Mouse (Mus musculus) heart, embryonic 15.5 days (tissue): Measurements from ENCODE around the gene Arsb. TPM values are rescaled to one million over a fixed set of nuclear protein-coding genes. Genes with fewer than 3 reads are reported as not detected.

Experiments
- ATAC-seq: fragments of 200-750 bp; cut with Nextera tagmentation; replicated peaks from 2 replicates; pipeline ENCODE4 v1.8.0; 2017; ENCODE audit warnings: low read depth, moderate TSS enrichment; ENCODE audit not compliant: insufficient number of reproducible peaks, insufficient read depth, low FRiP score
- H3K27ac ChIP-seq: fragments of 300-500 bp; sonication (generic); 2 replicates; pipeline ENCODE4 v1.5.1; 2015; ENCODE audit warnings: mild to moderate bottlenecking, inconsistent platforms
- H3K27me3 ChIP-seq: fragments of 300-500 bp; sonication (generic); 2 replicates; pipeline ENCODE4 v1.6.1; 2015; ENCODE audit warnings: inconsistent platforms
- H3K36me3 ChIP-seq: fragments of 300-500 bp; sonication (generic); 2 replicates; pipeline ENCODE4 v1.6.1; 2015; ENCODE audit warnings: mild to moderate bottlenecking, inconsistent platforms
- H3K4me1 ChIP-seq: fragments of 300-500 bp; sonication (generic); replicated peaks from 2 replicates; pipeline ENCODE4 v1.6.1; 2015; ENCODE audit warnings: inconsistent platforms
- H3K4me2 ChIP-seq: fragments of 300-500 bp; sonication (generic); 2 replicates; pipeline ENCODE4 v1.6.1; 2015; ENCODE audit warnings: inconsistent platforms, mild to moderate bottlenecking, moderate library complexity
- H3K4me3 ChIP-seq: fragments of 300-500 bp; sonication (generic); 2 replicates; pipeline ENCODE4 v1.5.1; 2015; ENCODE audit warnings: mild to moderate bottlenecking, inconsistent platforms
- H3K9ac ChIP-seq: fragments of 300-500 bp; sonication (generic); 2 replicates; pipeline ENCODE4 v1.6.1; 2015; ENCODE audit warnings: mild to moderate bottlenecking, inconsistent platforms
- H3K9me3 ChIP-seq: fragments of 300-500 bp; sonication (generic); replicated peaks from 2 replicates; pipeline ENCODE4 v1.6.1; 2016; ENCODE audit warnings: inconsistent platforms
- WGBS: fragments of 180-500 bp; shearing (Covaris S2); methylation state at CpG from one replicate; pipeline ENCODE4 v1.1.7; 2015; ENCODE audit warnings: mixed read lengths; 5-methylcytosine and 5-hydroxymethylcytosine counted together
- polyA plus RNA-seq: library from polyadenylated mRNA; unstranded; fragments of >200 nt; fragmentation: Nextera tagmentation; extraction: Ambion mirVana; gene quantifications from 2 replicates; pipeline ENCODE4 v1.2.1, GENCODE M21; 2015

Gene Arsb
- polyA plus RNA-seq, 1 experiment from 2014 or later: 7.3 TPM

GRCm38 (mm10) chr13:93912326-93912915, 141.0 kb downstream of the Arsb start:
- no peak overlapping the region for H3K27ac ChIP-seq
- no peaks in the 10 kb centered on the region for H3K27me3 ChIP-seq
- no peaks in the 10 kb centered on the region for H3K9me3 ChIP-seq
- WGBS: 84% methylated on average over 5 of the region's 5 CpGs
- no peak overlapping the region for H3K4me3 ChIP-seq
- no peak overlapping the region for H3K9ac ChIP-seq
- ATAC-seq: no peak
- peaks cover 12% of the 10 kb centered on the region for H3K4me1 ChIP-seq
- no peaks in the 10 kb centered on the region for H3K36me3 ChIP-seq
- H3K4me2 ChIP-seq: no peak overlapping the region

DNA sequence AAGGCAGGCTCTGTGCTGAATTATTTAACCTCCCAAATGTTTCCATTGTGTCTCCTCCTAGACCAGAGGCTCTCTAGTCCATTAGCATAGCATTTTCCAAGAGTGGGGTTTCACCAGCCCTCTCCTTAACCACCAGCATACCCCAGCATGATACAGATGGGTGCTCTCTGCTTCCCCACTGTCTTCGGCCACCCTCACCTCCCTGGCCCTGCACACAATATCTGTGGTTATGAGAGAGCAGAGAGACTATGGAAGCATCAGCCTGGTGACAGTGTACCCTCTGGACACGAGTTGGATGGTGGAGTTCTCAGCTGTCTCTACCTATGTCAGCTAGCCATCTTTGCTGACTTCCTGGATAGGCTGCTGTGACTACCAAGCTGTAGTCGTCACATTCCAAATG, 142.8 kb downstream of the Arsb start:
- ATAC-seq: no peak
- H3K9ac ChIP-seq: no peak overlapping the region
- H3K4me2 ChIP-seq: no peak overlapping the region
- peaks cover 12% of the 10 kb centered on the region for H3K4me1 ChIP-seq
- no peaks in the 10 kb centered on the region for H3K9me3 ChIP-seq
- no peak overlapping the region for H3K4me3 ChIP-seq
- no peaks in the 10 kb centered on the region for H3K36me3 ChIP-seq
- WGBS: 78% methylated on average over 3 of the region's 3 CpGs
- H3K27ac ChIP-seq: no peak overlapping the region
- no peaks in the 10 kb centered on the region for H3K27me3 ChIP-seq

- Histone ChIP-seq H3K4me2 (no peak overlapping the region), H3K36me3 (no peaks in the 10 kb centered on the region), H3K27ac (no peak overlapping the region), H3K9ac (no peak overlapping the region), H3K4me1 (peaks cover 25% of the 10 kb centered on the region), H3K4me3 (no peak overlapping the region), H3K9me3 (no peaks in the 10 kb centered on the region), H3K27me3 (no peaks in the 10 kb centered on the region)
- 50% methylated on average over 16 of the region's 16 CpGs for WGBS
- no peak for ATAC-seq
Observed at GRCm38 (mm10) chr13:93915641-93916570, 144.5 kb downstream of the Arsb start.

DNA sequence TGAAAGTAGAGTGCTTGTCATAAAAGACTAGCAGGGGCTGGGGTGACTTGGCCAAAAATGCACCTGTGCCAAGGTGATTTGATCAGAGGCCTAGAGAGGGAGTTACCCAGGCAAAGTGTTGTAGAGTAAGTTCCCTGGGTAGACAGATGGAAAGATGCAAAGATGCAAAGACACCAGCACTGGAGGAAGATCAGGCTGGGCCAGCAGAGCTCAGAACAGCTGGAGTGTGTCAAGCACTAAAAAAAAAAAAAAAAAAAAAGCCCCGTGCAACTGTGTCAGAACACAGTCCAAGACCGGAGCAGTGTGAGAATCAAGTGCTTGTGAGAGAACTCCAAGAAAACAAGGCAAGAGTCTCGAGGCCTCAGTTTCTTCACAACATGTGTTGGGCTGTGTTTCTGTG, 148.1 kb downstream of the Arsb start:
- H3K4me1 ChIP-seq: peaks cover 23% of the 10 kb centered on the region; the same call in 1 of the 2 replicates

DNA sequence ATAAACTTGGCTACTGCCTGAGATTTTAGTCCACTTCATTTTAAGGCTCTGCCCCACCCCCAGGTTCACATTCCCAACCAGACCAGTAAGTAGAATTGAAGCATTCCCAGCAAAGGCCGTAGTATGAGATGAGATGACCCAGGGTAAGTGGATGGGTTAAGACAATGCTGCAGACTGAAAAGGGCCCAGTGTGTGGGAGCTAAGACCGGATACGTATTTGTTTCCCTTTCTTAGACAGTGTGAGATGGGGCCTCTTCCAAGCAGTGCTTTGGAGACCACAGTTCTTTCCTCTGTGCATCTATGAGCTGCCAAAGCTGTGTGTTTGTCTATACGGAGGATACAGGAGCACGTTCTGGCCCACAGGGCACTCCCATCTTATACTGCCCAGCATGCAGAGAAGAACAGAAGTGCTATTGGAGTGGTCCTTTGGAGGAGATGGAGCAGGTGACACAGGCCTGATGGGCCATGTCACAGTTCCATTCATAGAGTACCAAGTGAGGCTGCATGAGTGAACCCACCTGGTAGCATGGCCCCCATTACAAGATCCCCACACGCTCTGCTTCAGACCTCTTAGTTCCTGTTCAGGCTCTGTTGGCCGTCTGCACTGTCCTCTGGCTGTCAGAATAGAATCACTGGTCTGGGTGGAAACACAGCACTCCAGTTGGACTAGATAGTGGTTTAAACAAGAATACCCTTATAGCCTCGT, 148.8 kb downstream of the Arsb start:
- Histone ChIP-seq H3K27ac (peak overlapping the region; percentile 10; the same call in 1 of the 2 replicates), H3K4me1 (peaks cover 23% of the 10 kb centered on the region; the same call in 1 of the 2 replicates)
- ATAC-seq: no peak

More for the DNA sequence above, 148.1 kb downstream of the Arsb start:
- 54% methylated on average over 3 of the region's 3 CpGs for WGBS
- Histone ChIP-seq H3K4me2 (no peak overlapping the region), H3K4me3 (no peak overlapping the region), H3K9ac (no peak overlapping the region), H3K36me3 (no peaks in the 10 kb centered on the region), H3K27ac (0 out of 2 replicates have a peak overlapping the region, but pooled peaks have one; percentile 10), H3K27me3 (no peaks in the 10 kb centered on the region), H3K9me3 (no peaks in the 10 kb centered on the region)
- no peak for ATAC-seq

GRCm38 (mm10) chr13:93920786-93921300, 149.4 kb downstream of the Arsb start:
- H3K27me3 ChIP-seq: no peaks in the 10 kb centered on the region
- no peak for ATAC-seq
- H3K27ac ChIP-seq: no peak overlapping the region
- H3K9ac ChIP-seq: no peak overlapping the region
- H3K4me1 ChIP-seq: peaks cover 21% of the 10 kb centered on the region; the same call in 1 of the 2 replicates
- no peaks in the 10 kb centered on the region for H3K9me3 ChIP-seq
- no peaks in the 10 kb centered on the region for H3K36me3 ChIP-seq
- H3K4me3 ChIP-seq: no peak overlapping the region
- H3K4me2 ChIP-seq: no peak overlapping the region
- 59% methylated on average over 4 of the region's 4 CpGs for WGBS

More for the DNA sequence above, 148.8 kb downstream of the Arsb start:
- H3K9me3 ChIP-seq: no peaks in the 10 kb centered on the region
- 65% methylated on average over 8 of the region's 8 CpGs for WGBS
- no peak overlapping the region for H3K4me3 ChIP-seq
- H3K27me3 ChIP-seq: no peaks in the 10 kb centered on the region
- no peak overlapping the region for H3K4me2 ChIP-seq
- no peak overlapping the region for H3K9ac ChIP-seq
- no peaks in the 10 kb centered on the region for H3K36me3 ChIP-seq

- no peak for ATAC-seq
- no peaks in the 10 kb centered on the region for H3K27me3 ChIP-seq
- H3K36me3 ChIP-seq: no peaks in the 10 kb centered on the region
- peaks cover 18% of the 10 kb centered on the region; the same call in 1 of the 2 replicates for H3K4me1 ChIP-seq
- H3K4me3 ChIP-seq: no peak overlapping the region
- H3K4me2 ChIP-seq: no peak overlapping the region
- no peaks in the 10 kb centered on the region for H3K9me3 ChIP-seq
- H3K27ac ChIP-seq: no peak overlapping the region
- no peak overlapping the region for H3K9ac ChIP-seq
- 74% methylated on average over 5 of the region's 5 CpGs for WGBS
Observed at GRCm38 (mm10) chr13:93921831-93922565, 150.6 kb downstream of the Arsb start.

DNA sequence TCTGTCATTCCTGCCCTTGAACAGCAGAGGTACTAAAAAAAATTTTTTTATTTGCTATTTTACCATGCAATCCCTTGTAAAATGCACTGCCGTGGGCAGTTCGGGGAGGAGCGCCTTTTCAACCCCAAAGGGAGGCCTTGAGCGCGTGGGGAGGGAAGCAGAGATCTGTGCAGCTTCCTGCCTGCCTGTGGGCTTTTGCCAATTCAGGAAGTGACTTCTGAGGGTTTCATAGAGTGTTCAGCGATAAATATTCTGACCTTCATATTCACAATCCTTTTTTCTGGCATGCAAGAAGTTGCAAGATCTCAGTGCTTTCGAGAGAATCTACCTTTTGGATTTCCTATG, 151.1 kb downstream of the Arsb start:
- H3K4me2 ChIP-seq: no peak overlapping the region
- no peaks in the 10 kb centered on the region for H3K36me3 ChIP-seq
- H3K27ac ChIP-seq: no peak overlapping the region
- no peaks in the 10 kb centered on the region for H3K9me3 ChIP-seq
- peaks cover 18% of the 10 kb centered on the region; the same call in 1 of the 2 replicates for H3K4me1 ChIP-seq
- WGBS: 48% methylated on average over 7 of the region's 7 CpGs
- H3K4me3 ChIP-seq: no peak overlapping the region
- no peaks in the 10 kb centered on the region for H3K27me3 ChIP-seq
- no peak for ATAC-seq
- H3K9ac ChIP-seq: no peak overlapping the region

DNA sequence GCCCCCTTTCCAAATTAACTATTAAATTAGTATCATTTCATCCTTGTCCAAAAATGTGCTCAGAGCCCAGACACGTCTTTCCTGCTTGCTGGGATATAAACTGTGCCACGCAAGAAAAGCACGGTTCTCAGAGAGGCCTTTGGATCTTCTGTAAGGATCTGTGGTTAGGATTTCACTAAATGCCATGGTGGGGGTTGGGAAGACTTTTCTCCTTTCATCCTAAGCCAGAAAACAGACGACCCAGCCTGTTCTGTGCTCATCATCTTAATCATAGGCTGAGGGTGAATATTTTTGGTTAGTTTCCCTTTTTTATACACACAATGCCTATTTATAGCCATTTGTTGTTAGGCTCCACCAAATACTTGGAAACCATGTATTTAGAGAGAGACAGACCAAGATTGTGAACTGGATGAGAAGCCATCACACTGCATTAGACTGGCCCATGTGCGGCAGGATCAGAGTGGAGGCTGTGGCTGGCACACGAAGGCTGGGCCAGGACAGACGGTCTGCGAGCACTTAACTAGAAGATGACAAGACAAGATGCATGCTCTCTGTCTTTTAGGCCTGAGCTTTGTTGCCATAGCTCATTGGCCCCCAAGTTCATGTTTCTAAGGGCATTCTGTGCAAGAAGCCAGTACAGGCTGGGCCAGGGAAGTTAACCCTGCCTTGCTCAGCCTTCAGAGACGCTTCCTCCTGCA, 153.5 kb downstream of the Arsb start:
- 76% methylated on average over 9 of the region's 9 CpGs for WGBS
- no peak overlapping the region for H3K4me3 ChIP-seq
- no peaks in the 10 kb centered on the region for H3K9me3 ChIP-seq
- no peak overlapping the region for H3K27ac ChIP-seq
- ATAC-seq: no peak
- no peak overlapping the region for H3K4me2 ChIP-seq
- no peaks in the 10 kb centered on the region for H3K27me3 ChIP-seq
- no peaks in the 10 kb centered on the region for H3K36me3 ChIP-seq
- no peak overlapping the region for H3K9ac ChIP-seq
- peaks cover 18% of the 10 kb centered on the region; the same call in 1 of the 2 replicates for H3K4me1 ChIP-seq

DNA sequence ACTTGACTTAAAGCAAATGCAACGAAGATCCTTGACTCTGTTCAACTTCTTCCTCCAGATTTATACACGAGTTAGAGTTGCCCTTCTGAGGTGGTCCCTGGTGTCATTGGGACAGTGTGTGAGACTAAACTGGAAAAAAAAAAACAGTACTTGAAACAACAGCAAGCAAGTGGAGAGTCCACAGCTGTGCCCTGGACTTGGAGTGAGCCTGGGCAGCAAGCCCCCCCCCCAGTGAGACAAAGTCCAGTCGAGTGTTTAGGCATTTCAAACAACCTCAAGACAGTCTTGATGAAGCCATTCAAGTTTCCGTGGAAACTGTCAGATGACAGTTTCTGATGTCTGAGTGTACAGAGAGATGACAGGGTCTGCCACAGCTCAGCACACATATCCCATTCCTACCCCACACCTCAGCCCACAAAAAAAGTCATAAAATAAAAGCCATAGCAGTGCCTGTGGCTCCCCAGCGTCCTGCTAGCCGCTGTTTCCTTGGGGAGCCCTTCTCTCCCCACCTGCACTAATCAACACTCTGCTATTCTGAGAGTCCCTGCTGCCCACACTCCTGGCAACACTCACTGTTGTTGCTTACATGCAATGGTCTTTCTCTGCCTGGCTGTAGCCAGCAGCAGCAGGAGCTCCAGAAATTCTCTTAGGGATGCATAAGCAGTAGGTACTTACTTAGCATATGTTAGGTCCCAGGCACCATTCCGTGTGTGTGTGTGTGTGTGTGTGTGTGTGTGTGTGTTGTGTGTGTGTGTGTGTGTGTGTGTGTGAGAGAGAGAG, 159.3 kb downstream of the Arsb start:
- Histone ChIP-seq H3K9me3 (no peaks in the 10 kb centered on the region), H3K4me3 (no peak overlapping the region), H3K27me3 (no peaks in the 10 kb centered on the region), H3K4me1 (peaks cover 5% of the 10 kb centered on the region; the same call in 1 of the 2 replicates), H3K4me2 (no peak overlapping the region), H3K36me3 (no peaks in the 10 kb centered on the region), H3K9ac (no peak overlapping the region), H3K27ac (no peak overlapping the region)
- ATAC-seq: no peak
- 28% methylated on average over 7 of the region's 7 CpGs for WGBS
